Mouse (Mus musculus) induced T-regulatory cell, adult 2 months (primary cell): ENCODE results near the gene Adra2b.
A peak's percentile ranks its signal among the peaks of the same experiment; 100 is the strongest.

ENCODE experiments used
- DNase-seq: peaks from one replicate; pipeline ENCODE4 v3.0.0-alpha.2; 2012; ENCODE audit warnings: low read depth

The Adra2b gene

GRCm38 (mm10) chr2:127338833-127339232, 24.2 kb upstream of the Adra2b start:
- peak; percentile 91 for DNase-seq

GRCm38 (mm10) chr2:127339262-127339661, 23.7 kb upstream of the Adra2b start:
- DNase-seq, result no peak

- peak; percentile 86 for DNase-seq
Measured at GRCm38 (mm10) chr2:127341159-127341558, 21.8 kb upstream of the Adra2b start.

GRCm38 (mm10) chr2:127346334-127346733, 16.7 kb upstream of the Adra2b start:
- DNase-seq, result peak; percentile 65

- DNase-seq, result no peak
Measured at GRCm38 (mm10) chr2:127347147-127347985, 15.6 kb upstream of the Adra2b start.

GRCm38 (mm10) chr2:127353881-127354280, 9.1 kb upstream of the Adra2b start:
- no peak for DNase-seq

- DNase-seq, result no peak
Measured at GRCm38 (mm10) chr2:127363282-127363652, 259 bp downstream of the Adra2b start.

GRCm38 (mm10) chr2:127363696-127364095, 688 bp downstream of the Adra2b start:
- no peak for DNase-seq

- DNase-seq, result no peak
Measured at GRCm38 (mm10) chr2:127364452-127364851, 1.4 kb downstream of the Adra2b start.

- no peak for DNase-seq
Measured at GRCm38 (mm10) chr2:127367126-127367820, 4.3 kb downstream of the Adra2b start.

- no peak for DNase-seq
Measured at GRCm38 (mm10) chr2:127369703-127370376, 6.8 kb downstream of the Adra2b start.

- DNase-seq, result no peak
Measured at GRCm38 (mm10) chr2:127370561-127371483, 7.8 kb downstream of the Adra2b start.

- no peak for DNase-seq
Measured at GRCm38 (mm10) chr2:127371484-127371861, 8.5 kb downstream of the Adra2b start.

- DNase-seq, result no peak
Measured at GRCm38 (mm10) chr2:127372082-127372481, 9.1 kb downstream of the Adra2b start.

GRCm38 (mm10) chr2:127374131-127374530, 11.1 kb downstream of the Adra2b start:
- no peak for DNase-seq

- DNase-seq, result no peak
Measured at GRCm38 (mm10) chr2:127375087-127375486, 12.1 kb downstream of the Adra2b start.

GRCm38 (mm10) chr2:127375759-127376341, 12.8 kb downstream of the Adra2b start:
- DNase-seq, result peak; percentile 35

GRCm38 (mm10) chr2:127376423-127377051, 13.5 kb downstream of the Adra2b start:
- DNase-seq, result no peak

- DNase-seq, result no peak
Measured at GRCm38 (mm10) chr2:127377942-127378610, 15.1 kb downstream of the Adra2b start.

GRCm38 (mm10) chr2:127378611-127378990, 15.6 kb downstream of the Adra2b start:
- DNase-seq, result no peak
